Mouse (Mus musculus) myocyte (in vitro differentiated cells): ENCODE measurements at regions not wholly inside any gene's neighbourhood (a gene's known extent, or its start where the extent isn't known, plus 50 kb on each side); places are given as distances from the start of the nearest gene placed in this dataset.

Experiments used
- CEBPB ChIP-seq: IDR thresholded peaks from 2 replicates; pipeline ENCODE4 v1.6.1; 2011; ENCODE audit warnings: mild to moderate bottlenecking, moderate library complexity; ENCODE audit not compliant: poor library complexity, insufficient read depth, severe bottlenecking
- MAX ChIP-seq: IDR thresholded peaks from one replicate; pipeline ENCODE4 v1.6.1; 2011; ENCODE audit warnings: low read depth, mild to moderate bottlenecking, control low read depth
- MYOD1 ChIP-seq, 3 experiments: IDR thresholded peaks; one replicate each; pipeline ENCODE4 v1.6.1; 2011; ENCODE audit warnings: control low read depth in 2 of 3, low read depth in 2 of 3, mild to moderate bottlenecking in 2 of 3, moderate library complexity in 1 of 3; ENCODE audit not compliant: insufficient read length in 2 of 3, control insufficient read depth in 1 of 3
- MYOG ChIP-seq, 3 experiments: IDR thresholded peaks; one replicate each; pipeline ENCODE4 v1.6.1; 2011; ENCODE audit warnings: control low read depth in 2 of 3, low read depth in 2 of 3, mild to moderate bottlenecking in 2 of 3; ENCODE audit not compliant: insufficient read length in 2 of 3, control insufficient read depth in 1 of 3, insufficient read depth in 1 of 3
- POLR2A ChIP-seq: IDR thresholded peaks from one replicate; pipeline ENCODE4 v1.6.1; 2011; ENCODE audit warnings: low read depth, mild to moderate bottlenecking, control low read depth, moderate library complexity; ENCODE audit not compliant: insufficient read length
- POLR2AphosphoS2 ChIP-seq: IDR thresholded peaks from one replicate; pipeline ENCODE4 v1.6.1; 2011; ENCODE audit warnings: low read depth, control low read depth; ENCODE audit not compliant: insufficient read length
- TCF12 ChIP-seq: IDR thresholded peaks from one replicate; pipeline ENCODE4 v1.6.1; 2011; ENCODE audit warnings: mild to moderate bottlenecking, control low read depth; ENCODE audit not compliant: poor library complexity, insufficient read depth, severe bottlenecking
- USF1 ChIP-seq: IDR thresholded peaks from one replicate; pipeline ENCODE4 v1.6.1; 2011; ENCODE audit warnings: low read depth, mild to moderate bottlenecking, control low read depth, moderate library complexity

DNA sequence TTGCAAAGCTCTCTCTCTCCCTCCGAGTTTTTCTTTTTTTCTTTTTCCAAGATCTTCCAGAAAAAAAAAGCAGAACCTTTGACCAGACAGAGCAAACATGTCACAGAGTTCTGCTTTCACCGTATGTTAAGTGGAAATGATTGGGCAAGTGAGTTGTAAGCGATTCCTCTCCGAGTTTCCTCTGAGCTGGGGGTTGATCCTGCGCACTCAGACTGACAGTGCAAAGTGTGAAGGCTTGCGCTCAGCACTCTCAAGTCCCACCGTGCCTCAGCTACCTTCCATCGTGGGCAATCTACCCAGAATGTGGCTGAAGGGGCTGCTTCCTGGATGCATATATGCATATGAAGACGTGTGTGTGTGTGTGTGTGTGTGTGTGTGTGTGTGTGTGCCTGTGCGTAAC, 164.3 kb upstream of the Ado start:
- TF ChIP-seq POLR2A (no peak), MAX (no peak), USF1 (no peak), POLR2AphosphoS2 (no peak), CEBPB (no peak), TCF12 (no peak), MYOG (IDR thresholded peaks at IDR 0.05; ENCODE audit: control insufficient read depth in 1 of 3, insufficient read depth in 1 of 3, insufficient read length in 2 of 3, low read depth in 2 of 3) (no peak), MYOD1 (IDR thresholded peaks at IDR 0.05; ENCODE audit: control insufficient read depth in 1 of 3, insufficient read length in 2 of 3, low read depth in 2 of 3) (no peak)
